Mouse (Mus musculus) stomach, embryonic 14.5 days (tissue): ENCODE results near the gene Uhrf1. TPM values are rescaled to one million over a fixed set of nuclear protein-coding genes. Genes with fewer than 3 reads are reported as not detected.

Experiments
- ATAC-seq: fragments of 200-750 bp; cut with Nextera tagmentation; 2 replicates; pipeline ENCODE4 v1.8.0; 2017; ENCODE audit warnings: low read depth, moderate TSS enrichment; ENCODE audit not compliant: insufficient number of reproducible peaks, insufficient read depth, low FRiP score
- H3K27ac ChIP-seq: fragments of 300-500 bp; sonication (generic); 2 replicates; pipeline ENCODE4 v1.5.1; 2014; ENCODE audit warnings: mild to moderate bottlenecking, low read length, moderate library complexity, mixed read lengths
- H3K27me3 ChIP-seq: fragments of 300-500 bp; sonication (generic); 2 replicates; pipeline ENCODE4 v1.6.1; 2014; ENCODE audit warnings: low read length, control low read depth, mixed read lengths; ENCODE audit not compliant: control insufficient read depth, insufficient read depth
- H3K36me3 ChIP-seq: fragments of 300-500 bp; sonication (generic); 2 replicates; pipeline ENCODE4 v1.6.1; 2014; ENCODE audit warnings: mild to moderate bottlenecking, control low read depth, low read length, moderate library complexity, mixed read lengths; ENCODE audit not compliant: control insufficient read depth, insufficient read depth
- H3K4me1 ChIP-seq: fragments of 300-500 bp; sonication (generic); 2 replicates; pipeline ENCODE4 v1.6.1; 2014; ENCODE audit warnings: low read length, control low read depth, mixed read lengths; ENCODE audit not compliant: control insufficient read depth, insufficient read depth
- H3K4me2 ChIP-seq: fragments of 300-500 bp; sonication (generic); replicated peaks from 2 replicates; pipeline ENCODE4 v1.6.1; 2014; ENCODE audit warnings: low read depth, low read length, control low read depth
- H3K4me3 ChIP-seq: fragments of 300-500 bp; sonication (generic); 2 replicates; pipeline ENCODE4 v1.5.1; 2014; ENCODE audit warnings: low read depth, low read length, control low read depth
- H3K9ac ChIP-seq: fragments of 300-500 bp; sonication (generic); replicated peaks from 2 replicates; pipeline ENCODE4 v1.6.1; 2014; ENCODE audit warnings: low read depth, mild to moderate bottlenecking, control low read depth, low read length, moderate library complexity, mixed read lengths
- H3K9me3 ChIP-seq: fragments of 300-500 bp; sonication (generic); 2 replicates; pipeline ENCODE4 v1.6.1; 2016; ENCODE audit warnings: low read depth, low read length, control low read depth; ENCODE audit not compliant: control insufficient read depth
- WGBS: fragments of 180-500 bp; shearing (Covaris S2); extraction: QIAGEN DNeasy Blood & Tissue Kit; methylation state at CpG from one replicate; pipeline ENCODE4 v1.1.7; 2014; 5-methylcytosine and 5-hydroxymethylcytosine counted together
- polyA plus RNA-seq: library from polyadenylated mRNA; unstranded; fragments of >200 nt; fragmentation: Nextera tagmentation; extraction: Ambion mirVana; gene quantifications from 2 replicates; pipeline ENCODE4 v1.2.1, GENCODE M21; 2014

Uhrf1 gene
- polyA plus RNA-seq, 1 experiment from 2014 or later, result 85.2 TPM

DNA sequence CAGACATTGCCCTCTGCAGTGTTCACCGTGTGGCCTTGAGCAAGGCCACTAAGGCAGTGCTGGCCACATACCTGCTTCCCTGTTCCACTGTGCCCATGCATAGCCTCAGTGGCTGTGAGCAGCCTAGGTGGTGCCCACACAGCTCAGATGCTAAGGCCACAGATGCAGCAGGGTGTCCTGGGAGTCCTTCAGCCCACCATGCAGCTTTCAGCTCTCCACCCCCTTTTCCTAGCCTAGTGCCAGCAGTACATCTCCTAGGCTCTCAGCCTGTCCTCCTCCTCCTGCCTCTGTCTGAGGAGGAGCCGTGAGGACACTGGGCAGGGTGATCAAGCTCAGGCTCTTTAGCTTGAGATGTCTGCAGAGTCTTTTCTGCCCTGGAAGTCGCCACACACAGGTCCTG is 67.0 kb downstream of the Uhrf1 start:
- no peak overlapping the region for H3K4me3 ChIP-seq
- H3K4me2 ChIP-seq, result no peak overlapping the region
- H3K36me3 ChIP-seq, result peaks cover 38% of the 10 kb centered on the region
- ATAC-seq, result no peak
- H3K27me3 ChIP-seq, result no peaks in the 10 kb centered on the region
- 0 out of 2 replicates have a peak, but pooled peaks cover 8% of the 10 kb centered on the region for H3K4me1 ChIP-seq
- H3K9me3 ChIP-seq, result no peaks in the 10 kb centered on the region
- WGBS, result 78% methylated on average over 3 of the region's 3 CpGs
- H3K27ac ChIP-seq, result no peak overlapping the region
- H3K9ac ChIP-seq, result no peak overlapping the region

DNA sequence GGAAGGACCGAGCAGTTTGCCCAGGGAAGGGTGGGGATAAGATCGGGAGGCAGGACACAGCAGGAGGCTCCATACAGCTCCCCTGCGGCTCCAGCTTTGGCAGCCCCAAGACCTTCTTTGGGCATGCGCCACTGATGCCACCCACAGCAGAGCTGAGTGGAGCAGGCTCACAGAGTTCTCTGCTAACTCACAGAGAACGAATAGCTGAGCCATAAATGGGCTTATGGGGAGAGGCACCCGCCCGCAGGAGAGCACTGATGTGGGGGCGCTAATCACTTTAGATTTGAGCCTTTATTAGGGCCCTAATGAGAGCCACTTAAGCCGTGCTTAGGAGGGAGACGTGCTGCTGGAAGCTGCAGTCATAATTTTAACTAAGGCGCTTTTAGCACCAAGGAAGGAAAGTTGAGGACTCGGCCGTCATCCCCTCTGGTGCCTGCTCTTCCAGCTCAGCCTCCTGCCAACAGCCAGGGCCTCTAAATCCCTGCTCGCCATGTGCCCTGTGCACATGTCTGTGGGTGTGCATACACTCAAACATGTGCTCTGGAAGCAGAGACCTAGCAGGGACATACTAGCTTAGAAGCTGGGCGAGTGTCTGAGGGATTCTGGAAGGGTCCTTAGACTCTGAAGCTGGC is 68.0 kb downstream of the Uhrf1 start:
- H3K36me3 ChIP-seq, result peaks cover 44% of the 10 kb centered on the region
- H3K4me3 ChIP-seq, result no peak overlapping the region
- H3K4me1 ChIP-seq, result no peaks in the 10 kb centered on the region
- no peak overlapping the region for H3K9ac ChIP-seq
- WGBS, result 87% methylated on average over 15 of the region's 15 CpGs
- H3K27ac ChIP-seq, result no peak overlapping the region
- H3K9me3 ChIP-seq, result no peaks in the 10 kb centered on the region
- H3K4me2 ChIP-seq, result no peak overlapping the region
- H3K27me3 ChIP-seq, result no peaks in the 10 kb centered on the region
- ATAC-seq, result no peak

DNA sequence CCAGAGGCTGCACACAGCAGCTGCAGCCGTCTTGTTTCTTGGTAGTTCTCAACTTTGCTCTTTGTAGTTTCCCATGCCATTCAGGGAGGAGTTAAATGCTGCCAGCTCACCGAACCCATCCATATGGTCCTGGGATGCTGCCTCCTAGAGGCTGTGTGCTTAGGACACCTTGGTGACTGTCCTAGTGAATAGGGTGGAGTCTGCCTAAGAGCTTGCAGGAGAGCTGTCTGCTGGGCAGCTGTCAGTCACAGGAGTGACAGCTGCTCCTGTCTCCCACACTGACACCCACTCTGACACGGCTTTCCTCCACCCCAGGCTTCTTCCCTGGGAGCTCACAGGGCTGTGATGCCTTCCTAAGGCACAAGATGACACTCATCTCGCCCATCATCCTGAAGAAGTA is 69.0 kb downstream of the Uhrf1 start:
- no peak overlapping the region for H3K27ac ChIP-seq

More for the DNA sequence above, 69.0 kb downstream of the Uhrf1 start:
- no peaks in the 10 kb centered on the region for H3K9me3 ChIP-seq
- H3K4me1 ChIP-seq, result no peaks in the 10 kb centered on the region
- H3K36me3 ChIP-seq, result peaks cover 52% of the 10 kb centered on the region
- WGBS, result 64% methylated on average over 4 of the region's 4 CpGs
- no peak overlapping the region for H3K9ac ChIP-seq
- ATAC-seq, result no peak
- H3K4me3 ChIP-seq, result no peak overlapping the region
- no peak overlapping the region for H3K4me2 ChIP-seq
- no peaks in the 10 kb centered on the region for H3K27me3 ChIP-seq

Other genes starting within 250 kb of the Uhrf1 start
- gene Ubxn6, start 228.3 kb upstream of the Uhrf1 start, polyA plus RNA-seq, result 41.5 and 41.9 TPM in 2 replicates
- 94.8 and 96.5 TPM in 2 replicates for gene Hdgfl2, start 223.7 kb upstream of the Uhrf1 start, polyA plus RNA-seq
- 0.15 and 0.27 TPM in 2 replicates for gene Plin4, start 193.5 kb upstream of the Uhrf1 start, polyA plus RNA-seq
- 0.53 and 0.64 TPM in 2 replicates for gene Plin5, start 185.7 kb upstream of the Uhrf1 start, polyA plus RNA-seq
- gene Lrg1, start 181.3 kb upstream of the Uhrf1 start, polyA plus RNA-seq, result 0.18 TPM in 1 of 2 replicates, not detected in the other
- gene Sema6b, start 163.0 kb upstream of the Uhrf1 start, polyA plus RNA-seq, result 1.1 and 1.3 TPM in 2 replicates
- 13.3 and 13.7 TPM in 2 replicates for gene Tnfaip8l1, start 140.8 kb upstream of the Uhrf1 start, polyA plus RNA-seq
- 94.7 and 96.3 TPM in 2 replicates for gene Mydgf, start 119.4 kb upstream of the Uhrf1 start, polyA plus RNA-seq
- gene Dpp9, start 84.4 kb upstream of the Uhrf1 start, polyA plus RNA-seq, result 30.2 and 30.5 TPM in 2 replicates
- gene Fem1a, start 46.5 kb upstream of the Uhrf1 start, polyA plus RNA-seq, result 13.4 and 13.5 TPM in 2 replicates
- 7.0 and 8.1 TPM in 2 replicates for gene Ticam1, start 26.5 kb upstream of the Uhrf1 start, polyA plus RNA-seq
- gene Plin3, start 10.4 kb upstream of the Uhrf1 start, polyA plus RNA-seq, result 70.1 and 76.6 TPM in 2 replicates
- gene Arrdc5, start 3.0 kb upstream of the Uhrf1 start, polyA plus RNA-seq, result not detected in 2 replicates
- 28.9 and 34.9 TPM in 2 replicates for gene Kdm4b, start 22.7 kb downstream of the Uhrf1 start, polyA plus RNA-seq
- 111 and 115 TPM in 2 replicates for gene Ptprs, start 173.2 kb downstream of the Uhrf1 start, polyA plus RNA-seq
- gene Znrf4, start 209.1 kb downstream of the Uhrf1 start, polyA plus RNA-seq, result not detected in 2 replicates